Mouse (Mus musculus) limb, embryonic 10.5 days (tissue): ENCODE data around the gene Ets1. TPM values are rescaled to one million over a fixed set of nuclear protein-coding genes. Genes with fewer than 3 reads are reported as not detected.
A peak's percentile ranks its signal among the peaks of the same experiment; 100 is the strongest.

Source experiments
- DNase-seq: peaks from one replicate; pipeline ENCODE4 v3.0.0-alpha.2; 2017; ENCODE audit warnings: low spot score
- H3K27ac ChIP-seq: fragments of 300-500 bp; sonication (generic); 2 replicates; pipeline ENCODE4 v1.5.1; 2016; ENCODE audit warnings: mild to moderate bottlenecking
- H3K27me3 ChIP-seq: fragments of 300-500 bp; sonication (generic); 2 replicates; pipeline ENCODE4 v1.6.1; 2016; ENCODE audit warnings: low read depth, mild to moderate bottlenecking; ENCODE audit not compliant: poor library complexity, severe bottlenecking
- H3K36me3 ChIP-seq: fragments of 300-500 bp; sonication (generic); 2 replicates; pipeline ENCODE4 v1.6.1; 2016; ENCODE audit warnings: mild to moderate bottlenecking, moderate library complexity
- H3K4me1 ChIP-seq: fragments of 300-500 bp; sonication (generic); 2 replicates; pipeline ENCODE4 v1.6.1; 2016
- H3K4me3 ChIP-seq: fragments of 300-500 bp; sonication (generic); 2 replicates; pipeline ENCODE4 v1.5.1; 2016; ENCODE audit warnings: mild to moderate bottlenecking, moderate library complexity
- H3K9me3 ChIP-seq: fragments of 300-500 bp; sonication (generic); replicated peaks from 2 replicates; pipeline ENCODE4 v1.6.1; 2016; ENCODE audit warnings: mild to moderate bottlenecking
- WGBS: fragments of 180-500 bp; shearing (Covaris S2); methylation state at CpG from one replicate; pipeline ENCODE4 v1.1.7; 2016; 5-methylcytosine and 5-hydroxymethylcytosine counted together
- polyA plus RNA-seq: library from polyadenylated mRNA; unstranded; fragments of >200 nt; fragmentation: Nextera tagmentation; extraction: Ambion mirVana; gene quantifications from 2 replicates; pipeline ENCODE4 v1.2.1, GENCODE M21; 2016

Gene Ets1
- polyA plus RNA-seq, 1 experiment from 2014 or later, result 50.3 TPM

DNA sequence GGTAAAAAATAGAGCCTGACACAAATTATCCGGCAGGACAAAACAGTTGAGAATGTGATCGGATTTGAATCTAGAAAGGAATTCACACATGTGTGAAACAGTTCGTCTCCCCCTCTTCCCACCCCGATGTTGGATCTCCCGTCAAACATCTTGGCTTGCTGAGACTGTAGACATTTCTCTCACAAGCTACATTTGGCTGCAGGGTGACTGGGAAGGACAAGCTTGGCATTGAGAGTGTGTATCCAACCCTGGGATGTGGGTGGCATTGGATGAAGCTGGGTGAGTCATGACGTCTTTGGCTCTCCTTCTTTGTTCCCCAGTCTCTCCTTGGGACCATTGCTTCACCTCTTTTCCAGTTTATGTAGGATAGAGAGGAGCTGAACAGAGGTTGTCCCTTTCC is 16.4 kb upstream of the Ets1 start:
- no peak for DNase-seq
- Histone ChIP-seq H3K9me3 (no peaks in the 10 kb centered on the region), H3K27me3 (no peaks in the 10 kb centered on the region), H3K4me1 (0 out of 2 replicates have a peak, but pooled peaks cover 2% of the 10 kb centered on the region), H3K27ac (no peak overlapping the region), H3K36me3 (no peaks in the 10 kb centered on the region), H3K4me3 (no peak overlapping the region)
- 92% methylated on average over 6 of the region's 6 CpGs for WGBS

DNA sequence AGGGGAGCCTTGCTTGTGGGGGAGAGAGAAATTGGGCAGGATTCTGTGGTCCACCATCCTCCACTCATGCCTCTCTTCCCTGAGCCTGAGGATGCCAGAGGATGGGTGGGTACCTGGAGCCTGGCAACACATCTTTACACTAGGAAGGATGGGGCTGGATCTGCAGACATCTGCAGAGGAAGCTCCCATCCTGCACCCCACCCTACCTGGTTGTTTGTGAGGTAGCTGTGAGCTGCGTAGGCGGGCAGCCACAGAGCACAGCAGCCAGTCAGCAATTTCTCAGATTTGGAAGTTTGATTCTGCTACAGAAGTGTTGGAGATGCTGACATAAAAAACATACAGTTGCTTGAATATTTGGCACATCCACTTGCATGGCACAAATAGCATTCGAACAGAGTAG is 15.6 kb upstream of the Ets1 start:
- Histone ChIP-seq H3K9me3 (no peaks in the 10 kb centered on the region), H3K4me1 (0 out of 2 replicates have a peak, but pooled peaks cover 2% of the 10 kb centered on the region), H3K36me3 (no peaks in the 10 kb centered on the region), H3K27ac (no peak overlapping the region), H3K27me3 (no peaks in the 10 kb centered on the region), H3K4me3 (no peak overlapping the region)
- 94% methylated on average over 3 of the region's 3 CpGs for WGBS
- no peak for DNase-seq

DNA sequence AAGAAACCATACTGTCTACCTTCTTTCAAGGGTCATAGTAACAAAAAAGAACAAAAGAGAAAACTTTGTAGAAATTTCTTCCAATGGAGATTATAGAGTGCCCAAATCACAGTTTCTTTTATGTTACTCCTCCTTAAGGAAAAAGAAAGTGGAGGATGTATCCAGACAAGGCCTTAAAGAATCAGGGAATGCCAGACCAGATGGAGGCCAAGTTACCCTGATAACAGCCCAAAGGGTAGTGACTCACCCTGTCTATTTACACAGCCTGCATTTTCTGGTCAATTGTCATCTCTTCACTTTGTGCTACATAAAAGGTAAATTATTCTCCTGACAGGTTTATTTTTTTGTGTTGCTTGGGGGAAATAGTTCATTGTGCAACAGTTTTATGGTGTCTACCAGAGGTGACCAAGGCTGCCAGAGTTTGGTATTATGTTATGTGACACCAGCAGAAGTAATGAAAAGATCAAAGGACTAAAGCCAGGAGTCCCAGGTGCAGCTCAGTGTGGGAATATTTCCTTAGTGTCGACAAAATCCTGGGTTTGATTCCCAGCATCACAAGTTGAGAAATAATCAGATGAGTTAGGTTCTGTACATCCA is 6.5 kb upstream of the Ets1 start:
- Histone ChIP-seq H3K27ac (no peak overlapping the region), H3K9me3 (no peaks in the 10 kb centered on the region), H3K36me3 (no peaks in the 10 kb centered on the region), H3K4me1 (peaks cover 42% of the 10 kb centered on the region), H3K4me3 (no peak overlapping the region), H3K27me3 (no peaks in the 10 kb centered on the region)
- no peak for DNase-seq
- 37% methylated on average over 1 of the region's 1 CpGs for WGBS

DNA sequence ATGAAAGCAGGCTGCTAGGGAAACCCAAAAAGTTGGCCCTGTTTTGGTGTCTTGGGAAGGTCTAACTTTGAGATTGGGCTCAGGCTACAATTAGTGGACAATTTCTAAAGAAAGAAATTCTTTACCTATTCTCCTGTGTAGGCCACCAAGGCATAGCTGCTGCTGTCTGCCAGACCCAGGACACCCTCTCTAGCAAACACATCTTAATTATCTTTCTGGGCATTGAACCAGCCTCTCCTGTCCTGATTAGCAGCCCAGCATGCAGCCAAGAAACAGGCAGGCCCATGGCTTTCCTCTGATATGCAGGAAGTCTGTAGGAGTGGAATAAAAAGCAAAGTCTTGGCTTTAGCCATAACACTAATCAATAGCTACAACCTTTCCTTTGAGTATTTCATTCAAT is 4.7 kb upstream of the Ets1 start:
- H3K4me1 ChIP-seq, result peaks cover 51% of the 10 kb centered on the region
- DNase-seq, result no peak
- H3K9me3 ChIP-seq, result no peaks in the 10 kb centered on the region
- no peaks in the 10 kb centered on the region for H3K27me3 ChIP-seq
- H3K4me3 ChIP-seq, result no peak overlapping the region
- H3K36me3 ChIP-seq, result no peaks in the 10 kb centered on the region
- no peak overlapping the region for H3K27ac ChIP-seq

DNA sequence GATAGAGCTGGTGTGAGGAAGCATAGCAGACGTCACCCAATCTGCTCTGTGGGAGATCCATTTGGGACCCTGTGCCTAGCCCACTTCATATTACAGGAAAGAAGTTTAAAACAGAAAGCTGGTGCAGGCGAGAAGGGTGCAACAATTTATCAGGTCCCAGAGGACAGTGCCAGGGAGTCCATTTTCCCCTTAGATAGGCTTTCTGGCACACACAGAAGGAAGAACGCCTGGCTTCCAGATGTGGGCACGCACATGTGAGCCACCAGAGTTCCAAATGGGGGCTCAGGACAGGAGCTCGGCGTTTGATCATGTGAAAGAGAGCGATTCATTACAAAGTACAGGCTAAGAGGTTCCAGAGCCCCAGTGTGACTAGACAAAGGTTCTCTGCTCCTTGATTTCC is 3.8 kb upstream of the Ets1 start:
- 46% methylated on average over 7 of the region's 7 CpGs for WGBS
- no peak overlapping the region for H3K4me3 ChIP-seq
- peaks cover 6% of the 10 kb centered on the region for H3K27me3 ChIP-seq
- H3K4me1 ChIP-seq, result peaks cover 59% of the 10 kb centered on the region
- peak; percentile 55 for DNase-seq
- peak overlapping the region; percentile 23; the same call in 1 of the 2 replicates for H3K27ac ChIP-seq
- no peaks in the 10 kb centered on the region for H3K36me3 ChIP-seq
- H3K9me3 ChIP-seq, result no peaks in the 10 kb centered on the region

DNA sequence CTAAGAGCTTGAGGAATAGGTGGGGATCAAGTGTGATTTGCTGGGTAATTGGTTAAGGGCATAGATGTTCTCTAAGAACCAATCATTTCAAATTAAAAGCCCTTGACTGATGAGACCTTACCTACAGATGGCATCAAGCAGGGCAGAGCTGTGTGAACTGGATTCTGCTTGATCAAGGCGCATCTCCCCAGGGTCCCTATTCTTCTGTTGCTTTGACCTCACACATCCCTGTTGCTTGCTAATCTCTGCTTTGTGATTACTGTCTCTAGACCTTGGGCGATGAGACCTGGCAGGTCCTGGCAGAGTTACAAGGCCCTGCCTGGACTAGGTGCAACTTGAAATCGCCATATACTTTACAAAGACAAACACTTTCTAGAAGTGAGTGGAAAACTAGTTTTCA is 9.0 kb downstream of the Ets1 start:
- no peaks in the 10 kb centered on the region for H3K9me3 ChIP-seq
- 0 out of 2 replicates have a peak, but pooled peaks cover 4% of the 10 kb centered on the region for H3K27me3 ChIP-seq
- WGBS, result 38% methylated on average over 3 of the region's 3 CpGs
- H3K4me1 ChIP-seq, result peaks cover 20% of the 10 kb centered on the region
- H3K36me3 ChIP-seq, result no peaks in the 10 kb centered on the region
- H3K27ac ChIP-seq, result no peak overlapping the region
- H3K4me3 ChIP-seq, result no peak overlapping the region
- no peak for DNase-seq

DNA sequence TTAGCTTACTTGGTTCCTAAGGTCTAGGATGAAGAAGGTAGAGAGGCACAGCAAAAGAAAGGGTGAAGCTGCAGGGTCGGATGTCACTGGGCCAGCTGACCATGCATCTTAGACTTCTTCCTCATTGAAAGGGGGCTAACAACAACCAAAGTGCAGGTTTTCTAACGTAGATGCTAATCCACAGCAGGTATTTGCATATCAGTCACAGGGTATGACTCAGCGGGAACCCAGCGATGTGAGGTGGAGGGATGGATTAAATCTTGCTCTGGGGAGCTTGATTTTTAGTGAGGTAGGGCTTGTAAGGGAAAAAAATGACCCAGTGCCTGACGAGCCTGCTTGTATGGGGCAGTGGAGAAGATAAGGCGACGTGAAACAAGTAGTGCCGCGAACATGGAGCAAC is 9.5 kb downstream of the Ets1 start:
- Histone ChIP-seq H3K9me3 (no peaks in the 10 kb centered on the region), H3K27me3 (0 out of 2 replicates have a peak, but pooled peaks cover 4% of the 10 kb centered on the region), H3K4me1 (peaks cover 20% of the 10 kb centered on the region), H3K27ac (no peak overlapping the region), H3K4me3 (peak overlapping the region; percentile 23; the same call in 1 of the 2 replicates), H3K36me3 (no peaks in the 10 kb centered on the region)
- 13% methylated on average over 9 of the region's 9 CpGs for WGBS
- no peak for DNase-seq

DNA sequence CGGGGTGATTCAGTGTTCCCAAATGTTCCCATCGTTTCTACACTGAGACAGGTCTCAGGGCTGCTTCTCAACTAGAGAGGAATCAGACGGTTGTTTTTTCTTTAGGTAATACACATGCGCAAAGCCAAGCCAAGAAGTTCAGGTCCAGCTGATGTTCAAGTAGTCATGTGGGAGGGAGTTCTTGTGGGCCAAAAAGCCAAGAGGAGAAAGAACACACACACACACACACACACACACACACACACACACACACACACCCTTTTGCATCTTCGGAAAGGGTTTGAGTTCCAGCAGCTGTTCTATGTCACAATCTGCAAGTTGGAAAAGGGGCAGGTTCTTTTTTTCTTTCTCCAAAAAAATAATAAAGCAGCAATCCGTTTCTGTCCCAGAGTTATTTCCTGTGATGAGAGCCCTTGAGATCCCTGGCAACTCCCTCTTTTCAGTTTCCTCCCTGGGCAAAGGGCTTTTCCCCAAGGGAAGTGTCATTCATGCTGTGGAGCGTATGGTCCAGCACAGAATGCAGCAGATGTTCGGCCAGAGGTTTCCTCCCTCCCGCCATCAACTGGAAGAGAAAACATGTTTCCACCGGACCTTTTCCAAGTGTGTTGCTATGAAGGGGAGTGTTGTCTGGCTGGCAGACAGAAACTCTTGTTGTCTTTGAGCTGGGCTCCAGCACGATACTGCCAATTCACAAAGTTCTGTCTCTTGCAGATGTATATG is 10.7 kb downstream of the Ets1 start:
- H3K27ac ChIP-seq, result peak overlapping the region; percentile 42; the same call in 1 of the 2 replicates
- no peak for DNase-seq
- H3K4me3 ChIP-seq, result peak overlapping the region; percentile 23; the same call in 1 of the 2 replicates

DNA sequence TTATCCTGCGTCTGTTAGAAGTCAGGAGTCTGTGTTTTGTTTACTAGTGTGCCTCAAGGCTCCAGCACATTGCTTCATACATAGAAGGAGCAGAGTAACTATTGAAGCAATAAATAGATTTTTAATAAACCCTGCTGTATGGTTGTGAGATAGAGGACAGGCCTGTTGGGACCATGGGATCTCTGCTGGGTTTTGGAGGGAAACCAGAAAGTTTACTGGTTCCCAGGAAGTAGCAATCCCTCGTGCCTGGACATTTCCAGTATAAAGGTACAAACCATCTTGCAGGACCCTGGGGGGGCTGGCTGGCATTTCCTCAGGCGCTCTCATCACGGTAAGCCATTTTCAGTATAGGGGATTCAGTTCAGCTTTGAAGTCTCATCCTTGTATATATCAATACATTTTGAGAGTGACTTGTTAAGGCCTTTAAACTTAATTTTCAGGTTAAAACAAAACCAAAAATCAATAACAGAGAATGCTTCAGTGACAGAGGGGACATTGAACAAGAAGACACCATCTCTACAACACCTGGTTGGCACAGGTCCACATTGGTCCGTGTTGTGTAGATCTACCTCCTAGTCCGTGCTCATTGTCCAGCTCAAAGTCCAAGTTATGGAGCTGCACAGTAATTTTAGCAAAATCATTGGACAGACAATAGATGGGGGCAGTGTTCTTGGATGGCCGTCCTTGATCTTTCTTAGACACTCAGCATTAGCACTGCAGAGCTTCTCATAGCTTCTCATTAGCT is 11.7 kb downstream of the Ets1 start:
- Histone ChIP-seq H3K36me3 (no peaks in the 10 kb centered on the region), H3K9me3 (no peaks in the 10 kb centered on the region), H3K27ac (no peak overlapping the region), H3K4me3 (no peak overlapping the region), H3K4me1 (peaks cover 20% of the 10 kb centered on the region), H3K27me3 (0 out of 2 replicates have a peak, but pooled peaks cover 4% of the 10 kb centered on the region)
- WGBS, result 91% methylated on average over 7 of the region's 7 CpGs
- DNase-seq, result no peak

More for the DNA sequence above, 10.7 kb downstream of the Ets1 start:
- H3K36me3 ChIP-seq, result no peaks in the 10 kb centered on the region
- WGBS, result 51% methylated on average over 11 of the region's 11 CpGs
- no peaks in the 10 kb centered on the region for H3K9me3 ChIP-seq
- H3K27me3 ChIP-seq, result 0 out of 2 replicates have a peak, but pooled peaks cover 4% of the 10 kb centered on the region
- peaks cover 20% of the 10 kb centered on the region for H3K4me1 ChIP-seq

DNA sequence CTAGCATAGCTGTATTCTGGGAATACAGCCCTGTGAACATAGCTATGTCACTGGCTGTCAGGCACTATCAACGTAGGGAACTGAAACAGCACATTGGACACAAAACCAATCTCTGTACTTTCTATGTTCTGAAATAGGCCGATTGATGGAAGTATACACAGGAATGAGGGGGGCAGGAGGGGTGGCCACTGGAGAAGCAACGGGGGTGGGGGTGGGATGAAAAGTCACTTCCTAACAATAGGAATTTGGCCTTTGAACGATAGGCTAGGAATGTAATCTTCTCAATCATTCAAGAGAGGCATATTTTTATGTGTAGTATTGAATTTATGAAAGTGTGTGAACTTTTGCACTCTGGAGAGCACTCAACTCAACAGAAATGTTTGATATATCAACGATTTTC is 12.3 kb downstream of the Ets1 start:
- H3K36me3 ChIP-seq, result no peaks in the 10 kb centered on the region
- H3K9me3 ChIP-seq, result no peaks in the 10 kb centered on the region
- H3K4me3 ChIP-seq, result no peak overlapping the region
- no peak overlapping the region for H3K27ac ChIP-seq
- 88% methylated on average over 5 of the region's 5 CpGs for WGBS
- H3K27me3 ChIP-seq, result 0 out of 2 replicates have a peak, but pooled peaks cover 4% of the 10 kb centered on the region
- H3K4me1 ChIP-seq, result peaks cover 20% of the 10 kb centered on the region
- no peak for DNase-seq

DNA sequence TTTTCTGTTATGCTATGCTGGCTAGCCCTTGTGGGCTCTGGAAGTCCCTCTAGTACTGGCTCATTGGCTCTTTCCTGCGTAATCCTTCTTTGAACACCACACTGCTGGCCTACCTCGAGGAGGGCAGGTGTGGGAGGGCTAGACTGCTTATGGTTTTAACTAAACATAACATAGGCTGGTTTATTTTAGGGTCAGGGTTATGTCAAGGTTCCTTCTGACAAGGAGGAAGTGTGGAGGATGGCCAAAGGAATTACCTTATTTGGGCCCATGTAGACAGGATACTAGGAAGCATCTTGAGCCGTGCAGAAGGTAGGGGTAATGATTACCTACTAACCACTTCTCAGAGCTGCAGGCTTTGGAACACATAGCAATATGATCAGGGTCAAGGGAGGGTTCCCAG is 14.7 kb downstream of the Ets1 start:
- H3K9me3 ChIP-seq, result no peaks in the 10 kb centered on the region
- DNase-seq, result no peak
- no peak overlapping the region for H3K27ac ChIP-seq
- 0 out of 2 replicates have a peak, but pooled peaks cover 4% of the 10 kb centered on the region for H3K27me3 ChIP-seq
- WGBS, result 81% methylated on average over 3 of the region's 3 CpGs
- no peaks in the 10 kb centered on the region for H3K36me3 ChIP-seq
- peaks cover 16% of the 10 kb centered on the region for H3K4me1 ChIP-seq
- no peak overlapping the region for H3K4me3 ChIP-seq

DNA sequence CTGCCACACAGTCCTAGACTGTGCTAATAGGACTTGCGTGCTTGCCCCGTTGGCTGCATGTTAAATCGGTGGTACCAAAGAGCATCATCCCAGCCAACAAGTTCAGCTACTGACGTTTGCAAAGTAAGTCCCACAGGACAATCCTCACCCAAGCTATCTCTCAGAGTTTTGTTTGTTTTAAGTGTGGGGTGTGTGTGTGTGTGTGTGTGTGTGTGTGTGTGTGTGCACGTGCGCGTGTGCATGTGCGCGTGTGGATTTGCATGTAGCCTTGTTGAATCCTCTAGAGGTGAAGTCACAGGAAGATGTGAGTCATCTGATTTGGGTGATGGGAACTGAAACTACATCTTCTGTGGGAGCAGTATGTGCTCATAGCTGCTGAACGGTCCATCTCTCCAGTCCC is 16.1 kb downstream of the Ets1 start:
- Histone ChIP-seq H3K27me3 (no peaks in the 10 kb centered on the region), H3K4me3 (no peak overlapping the region), H3K36me3 (no peaks in the 10 kb centered on the region), H3K4me1 (peaks cover 10% of the 10 kb centered on the region), H3K9me3 (no peaks in the 10 kb centered on the region), H3K27ac (no peak overlapping the region)
- 96% methylated on average over 10 of the region's 10 CpGs for WGBS
- no peak for DNase-seq

DNA sequence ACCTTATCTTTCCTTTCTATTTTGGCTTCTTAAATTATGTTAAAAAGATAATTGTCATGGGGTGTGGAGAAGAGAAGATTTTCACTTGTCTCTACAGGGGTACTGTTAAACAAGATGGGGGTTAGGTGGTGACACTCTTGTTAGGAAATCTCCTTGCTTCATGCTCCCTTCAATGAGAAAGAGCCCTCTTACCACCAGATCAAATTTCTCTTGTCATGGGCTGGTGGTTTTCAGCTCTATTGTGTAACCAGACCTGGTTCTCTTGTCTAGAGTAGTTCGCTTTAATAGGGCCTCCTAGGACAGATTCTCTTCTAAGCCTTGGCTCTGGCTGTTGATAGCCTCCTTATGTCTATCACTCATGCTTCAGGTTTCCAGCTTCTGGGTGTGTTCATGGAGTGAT is 18.3 kb downstream of the Ets1 start:
- 92% methylated on average over 1 of the region's 1 CpGs for WGBS
- Histone ChIP-seq H3K4me3 (no peak overlapping the region), H3K27me3 (no peaks in the 10 kb centered on the region), H3K27ac (no peak overlapping the region), H3K9me3 (no peaks in the 10 kb centered on the region), H3K4me1 (peaks cover 17% of the 10 kb centered on the region), H3K36me3 (no peaks in the 10 kb centered on the region)
- DNase-seq, result no peak
